Comparison of ENCODE assay signal across 12 mouse cellular contexts in the genomic region with DNA sequence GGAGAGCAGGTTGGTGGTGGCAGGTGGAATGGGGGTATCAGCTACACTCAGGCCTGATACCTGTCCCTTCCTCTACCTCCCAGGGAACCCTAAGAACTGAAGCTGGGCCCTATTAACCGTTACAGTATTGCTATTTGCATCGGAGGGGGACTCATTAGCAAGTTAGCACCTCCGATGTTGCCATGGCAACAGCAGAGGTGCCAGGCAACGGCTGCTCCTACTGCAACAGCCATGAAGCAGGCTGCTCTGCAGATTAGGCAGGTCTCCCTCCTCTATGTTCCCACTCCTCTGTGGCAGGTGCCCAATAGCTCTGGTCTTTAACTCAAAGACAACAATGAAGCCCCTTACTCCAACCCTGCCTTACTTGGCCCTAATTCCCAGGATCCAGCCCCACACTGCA. TPM values are rescaled to one million over a fixed set of nuclear protein-coding genes. Genes with fewer than 3 reads are reported as not detected.
DNase-seq lines count a peak whose midpoint lies in the region; ATAC-seq lines count a peak whose summit lies in the region.
"Had no signal": no experiment of that assay in that cellular context is flagged by ENCODE, and none has a peak within 500 bp of the region (broad histone marks: within the 10 kb centered on the region; RNA-seq: fewer than 3 reads in every experiment).

No protein-coding gene starts in this region.

- peaks cover 3% of the 10 kb centered on the region for H3K4me1 ChIP-seq in embryonic facial prominence, embryonic 14.5 days (ENCODE audit: control insufficient read depth, insufficient read depth, low read length)
- peaks cover 49% of the 10 kb centered on the region for H3K4me1 ChIP-seq in embryonic facial prominence, embryonic 10.5 days
- H3K4me1 ChIP-seq in hindbrain, embryonic 14.5 days (replicated peaks; ENCODE audit: control insufficient read depth, insufficient read depth, low read length), result peaks cover 70% of the 10 kb centered on the region
- H3K4me1 ChIP-seq in midbrain, embryonic 16.5 days (ENCODE audit: control insufficient read depth, insufficient read depth, low read length), result peaks cover 63% of the 10 kb centered on the region

- H3K9me3 ChIP-seq in embryonic facial prominence, embryonic 14.5 days (ENCODE audit: control insufficient read depth, low read length), result no peaks in the 10 kb centered on the region
- H3K9me3 ChIP-seq in embryonic facial prominence, embryonic 10.5 days, result no peaks in the 10 kb centered on the region
- H3K9me3 ChIP-seq in hindbrain, embryonic 14.5 days (ENCODE audit: control insufficient read depth, low read length), result no peaks in the 10 kb centered on the region
- no peaks in the 10 kb centered on the region for H3K9me3 ChIP-seq in midbrain, embryonic 16.5 days (replicated peaks; ENCODE audit: control insufficient read depth, low read length, poor library complexity, severe bottlenecking)

- no peak for DNase-seq in embryonic facial prominence, embryonic 14.5 days (ENCODE audit: low spot score)
- no peak for DNase-seq in embryonic facial prominence, embryonic 10.5 days (ENCODE audit: low spot score)
- peak; percentile 86 for DNase-seq in brain, adult 2 months (ENCODE audit: low read depth, low spot score)
- DNase-seq in hindbrain, embryonic 14.5 days (ENCODE audit: low spot score), result peak; percentile 77
- no peak for DNase-seq in ovary, postnatal 10 days (ENCODE audit: low spot score)
- no peak for DNase-seq in Muller cell, postnatal 12 days (ENCODE audit: inconsistent ontology term)
- DNase-seq in thymus, postnatal 25 days, result no peak
- DNase-seq: adrenal gland, postnatal 25 days; kidney, adult 8-10 months had no signal

- no peak overlapping the region for H3K9ac ChIP-seq in embryonic facial prominence, embryonic 14.5 days (ENCODE audit: low read depth, low read length)
- H3K9ac ChIP-seq in hindbrain, embryonic 14.5 days, result peak overlapping the region; percentile 99
- peak overlapping the region; percentile 99 for H3K9ac ChIP-seq in midbrain, embryonic 16.5 days (ENCODE audit: low read depth, low read length)

- WGBS in embryonic facial prominence, embryonic 14.5 days, result 3% methylated on average over 4 of the region's 4 CpGs
- WGBS in embryonic facial prominence, embryonic 10.5 days, result 15% methylated on average over 4 of the region's 4 CpGs
- WGBS in hindbrain, embryonic 14.5 days, result 0% methylated on average over 4 of the region's 4 CpGs
- 0% methylated on average over 4 of the region's 4 CpGs for WGBS in midbrain, embryonic 16.5 days

- peaks cover 83% of the 10 kb centered on the region for H3K27me3 ChIP-seq in embryonic facial prominence, embryonic 14.5 days (replicated peaks; ENCODE audit: control insufficient read depth, insufficient read depth, low read length)
- H3K27me3 ChIP-seq in embryonic facial prominence, embryonic 10.5 days (replicated peaks; ENCODE audit: low read depth, poor library complexity, severe bottlenecking), result peaks cover 100% of the 10 kb centered on the region
- peaks cover 5% of the 10 kb centered on the region; the same call in 1 of the 2 replicates for H3K27me3 ChIP-seq in hindbrain, embryonic 14.5 days (ENCODE audit: control insufficient read depth, insufficient read depth, low read length)
- no peaks in the 10 kb centered on the region for H3K27me3 ChIP-seq in midbrain, embryonic 16.5 days (ENCODE audit: control insufficient read depth, insufficient read depth, low read depth, low read length)

- H3K4me3 ChIP-seq in embryonic facial prominence, embryonic 14.5 days (ENCODE audit: low read depth, low read length), result no peak overlapping the region
- no peak overlapping the region for H3K4me3 ChIP-seq in embryonic facial prominence, embryonic 10.5 days
- H3K4me3 ChIP-seq in hindbrain, embryonic 14.5 days (replicated peaks; ENCODE audit: low read length), result peak overlapping the region; percentile 92
- H3K4me3 ChIP-seq in midbrain, embryonic 16.5 days (ENCODE audit: low read depth, low read length), result peak overlapping the region; percentile 88

- no peak for ATAC-seq in embryonic facial prominence, embryonic 14.5 days (ENCODE audit: low read depth)
- ATAC-seq in hindbrain, embryonic 14.5 days (ENCODE audit: low FRiP score), result no peak
- peak; percentile 27 for ATAC-seq in midbrain, embryonic 16.5 days
- ATAC-seq: CD4-positive, CD25-positive, alpha-beta regulatory T cell, adult 4 months had no signal

- H3K4me2 ChIP-seq in embryonic facial prominence, embryonic 14.5 days (ENCODE audit: low read depth, low read length), result peak overlapping the region; percentile 92; the same call in 1 of the 2 replicates
- peak overlapping the region; percentile 72 for H3K4me2 ChIP-seq in hindbrain, embryonic 14.5 days (replicated peaks)
- peak overlapping the region; percentile 96 for H3K4me2 ChIP-seq in midbrain, embryonic 16.5 days (ENCODE audit: low read length)

- no peak overlapping the region for H3K27ac ChIP-seq in embryonic facial prominence, embryonic 14.5 days (replicated peaks; ENCODE audit: low read depth, low read length)
- no peak overlapping the region for H3K27ac ChIP-seq in embryonic facial prominence, embryonic 10.5 days (replicated peaks)
- H3K27ac ChIP-seq in hindbrain, embryonic 14.5 days, result peak overlapping the region; percentile 97
- peak overlapping the region; percentile 86 for H3K27ac ChIP-seq in midbrain, embryonic 16.5 days (ENCODE audit: low read length)

- no peaks in the 10 kb centered on the region for H3K36me3 ChIP-seq in embryonic facial prominence, embryonic 14.5 days (ENCODE audit: control insufficient read depth, insufficient read depth, low read length)
- H3K36me3 ChIP-seq in embryonic facial prominence, embryonic 10.5 days (replicated peaks), result no peaks in the 10 kb centered on the region
- peaks cover 24% of the 10 kb centered on the region for H3K36me3 ChIP-seq in hindbrain, embryonic 14.5 days (replicated peaks; ENCODE audit: control insufficient read depth, insufficient read depth)
- H3K36me3 ChIP-seq in midbrain, embryonic 16.5 days (ENCODE audit: control insufficient read depth, insufficient read depth, low read length), result peaks cover 11% of the 10 kb centered on the region

RNA-seq across cellular contexts. Expression of gene Dusp8, which starts 3.8 kb away (rescaled TPM):
- 7.1 and 11.1 TPM in 2 replicates for polyA plus RNA-seq in embryonic facial prominence, embryonic 14.5 days (2014; fragmentation: Nextera tagmentation; extraction: Ambion mirVana)
- 3.2 and 3.4 TPM in 2 replicates for polyA plus RNA-seq in embryonic facial prominence, embryonic 10.5 days (2016; fragmentation: Nextera tagmentation; extraction: Ambion mirVana)
- 133 and 142 TPM in 2 replicates for polyA plus RNA-seq in hindbrain, embryonic 14.5 days (2014; fragmentation: Nextera tagmentation; extraction: Ambion mirVana)
- 113 and 128 TPM in 2 replicates for polyA plus RNA-seq in midbrain, embryonic 16.5 days (2015; fragmentation: Nextera tagmentation; extraction: Ambion mirVana)

RNA-seq across cellular contexts. Expression of gene Gm45618, which starts 28.7 kb away (rescaled TPM):
- polyA plus RNA-seq in embryonic facial prominence, embryonic 14.5 days (2014; fragmentation: Nextera tagmentation; extraction: Ambion mirVana), result 0.28 TPM in 1 of 2 replicates, not detected in the other
- not detected in 2 replicates for polyA plus RNA-seq in embryonic facial prominence, embryonic 10.5 days (2016; fragmentation: Nextera tagmentation; extraction: Ambion mirVana)
- polyA plus RNA-seq in hindbrain, embryonic 14.5 days (2014; fragmentation: Nextera tagmentation; extraction: Ambion mirVana), result not detected in 2 replicates
- 0.30 TPM in 1 of 2 replicates, not detected in the other for polyA plus RNA-seq in midbrain, embryonic 16.5 days (2015; fragmentation: Nextera tagmentation; extraction: Ambion mirVana)
- polyA plus RNA-seq: CD4-positive, CD25-positive, alpha-beta regulatory T cell, adult 4 months; liver, adult 2 months had no signal

RNA-seq across cellular contexts. Expression of gene Mob2, which starts 31.0 kb away (rescaled TPM):
- polyA plus RNA-seq in embryonic facial prominence, embryonic 14.5 days (2014; fragmentation: Nextera tagmentation; extraction: Ambion mirVana), result 65.8 and 68.4 TPM in 2 replicates
- polyA plus RNA-seq in embryonic facial prominence, embryonic 10.5 days (2016; fragmentation: Nextera tagmentation; extraction: Ambion mirVana), result 67.4 and 68.0 TPM in 2 replicates
- 46.4 and 50.2 TPM in 2 replicates for polyA plus RNA-seq in hindbrain, embryonic 14.5 days (2014; fragmentation: Nextera tagmentation; extraction: Ambion mirVana)
- polyA plus RNA-seq in midbrain, embryonic 16.5 days (2015; fragmentation: Nextera tagmentation; extraction: Ambion mirVana), result 47.5 and 50.3 TPM in 2 replicates

RNA-seq across cellular contexts. Expression of gene Gm39115, which starts 44.0 kb away (rescaled TPM):
- not detected in 2 replicates for polyA plus RNA-seq in embryonic facial prominence, embryonic 14.5 days (2014; fragmentation: Nextera tagmentation; extraction: Ambion mirVana)
- polyA plus RNA-seq in embryonic facial prominence, embryonic 10.5 days (2016; fragmentation: Nextera tagmentation; extraction: Ambion mirVana), result not detected in 2 replicates
- not detected in 2 replicates for polyA plus RNA-seq in hindbrain, embryonic 14.5 days (2014; fragmentation: Nextera tagmentation; extraction: Ambion mirVana)
- not detected in 2 replicates for polyA plus RNA-seq in midbrain, embryonic 16.5 days (2015; fragmentation: Nextera tagmentation; extraction: Ambion mirVana)
- polyA plus RNA-seq: CD4-positive, CD25-positive, alpha-beta regulatory T cell, adult 4 months; liver, adult 2 months had no signal

RNA-seq across cellular contexts. Expression of gene Gm45337, which starts 52.6 kb away (rescaled TPM):
- not detected in 2 replicates for polyA plus RNA-seq in embryonic facial prominence, embryonic 14.5 days (2014; fragmentation: Nextera tagmentation; extraction: Ambion mirVana)
- not detected in 2 replicates for polyA plus RNA-seq in embryonic facial prominence, embryonic 10.5 days (2016; fragmentation: Nextera tagmentation; extraction: Ambion mirVana)
- polyA plus RNA-seq in hindbrain, embryonic 14.5 days (2014; fragmentation: Nextera tagmentation; extraction: Ambion mirVana), result 0.15 TPM in 1 of 2 replicates, not detected in the other
- polyA plus RNA-seq in midbrain, embryonic 16.5 days (2015; fragmentation: Nextera tagmentation; extraction: Ambion mirVana), result not detected in 2 replicates
- polyA plus RNA-seq: CD4-positive, CD25-positive, alpha-beta regulatory T cell, adult 4 months; liver, adult 2 months had no signal

Comparison
In these comparisons a context has a peak if more than half of its experiments do, and no peak if none do; other contexts are left out.
1. DNase-seq: peak in brain, adult 2 months (single experiment) and hindbrain, embryonic 14.5 days (single experiment); none in embryonic facial prominence, embryonic 14.5 days (single experiment), embryonic facial prominence, embryonic 10.5 days (single experiment), ovary, postnatal 10 days (single experiment), Muller cell, postnatal 12 days (single experiment) and thymus, postnatal 25 days (single experiment).
2. H3K27ac ChIP-seq: peak in hindbrain, embryonic 14.5 days (single experiment) and midbrain, embryonic 16.5 days (single experiment); none in embryonic facial prominence, embryonic 14.5 days (single experiment) and embryonic facial prominence, embryonic 10.5 days (single experiment).
3. H3K4me3 ChIP-seq: peak in hindbrain, embryonic 14.5 days (single experiment) and midbrain, embryonic 16.5 days (single experiment); none in embryonic facial prominence, embryonic 14.5 days (single experiment) and embryonic facial prominence, embryonic 10.5 days (single experiment).
4. Peak in every context shown above with its lines, with median percentiles within 50 percentile points of each other: H3K4me2 ChIP-seq.